Mouse (Mus musculus): ENCODE results near the gene Brip1.

Gene Brip1

DNA sequence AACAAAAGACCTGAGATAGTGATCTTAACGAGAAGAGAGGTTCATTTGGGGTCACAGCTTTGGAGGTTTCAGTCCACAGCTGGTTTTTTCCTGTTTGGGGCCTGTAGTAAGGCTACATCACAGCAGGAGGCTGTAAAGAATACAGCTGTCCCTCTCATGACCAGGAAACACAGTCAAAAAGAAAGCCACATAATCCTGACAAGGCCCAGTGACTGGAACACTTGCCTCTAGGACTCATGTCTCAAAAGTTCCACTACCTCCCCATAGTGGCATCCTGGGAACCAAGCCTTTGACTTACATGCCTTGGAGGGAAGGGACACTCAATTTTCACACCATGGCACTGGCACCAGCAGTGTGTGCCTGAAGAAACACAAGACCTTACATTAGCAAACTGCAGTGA lies 181.0 kb downstream of the Brip1 start:
- no peak for DNase-seq

DNA sequence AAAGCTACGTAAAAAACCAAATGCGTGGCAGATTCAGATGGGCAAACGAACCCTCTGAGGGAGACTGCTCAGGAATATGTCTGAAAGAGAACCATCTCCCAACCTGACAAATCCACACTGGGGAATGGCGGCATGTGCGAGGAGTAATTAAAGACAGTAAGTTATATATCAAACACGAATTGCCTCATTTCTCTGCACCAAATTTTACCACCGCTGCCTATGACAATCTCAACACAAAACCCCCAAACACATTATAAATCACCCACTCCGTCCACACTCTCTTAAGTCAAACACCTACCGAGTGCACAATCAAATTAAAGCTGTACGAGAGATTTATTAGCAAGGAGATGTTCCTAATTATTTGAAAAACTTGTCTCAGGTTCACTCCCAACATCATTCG lies 184.8 kb downstream of the Brip1 start:
- DNase-seq: no peak

DNA sequence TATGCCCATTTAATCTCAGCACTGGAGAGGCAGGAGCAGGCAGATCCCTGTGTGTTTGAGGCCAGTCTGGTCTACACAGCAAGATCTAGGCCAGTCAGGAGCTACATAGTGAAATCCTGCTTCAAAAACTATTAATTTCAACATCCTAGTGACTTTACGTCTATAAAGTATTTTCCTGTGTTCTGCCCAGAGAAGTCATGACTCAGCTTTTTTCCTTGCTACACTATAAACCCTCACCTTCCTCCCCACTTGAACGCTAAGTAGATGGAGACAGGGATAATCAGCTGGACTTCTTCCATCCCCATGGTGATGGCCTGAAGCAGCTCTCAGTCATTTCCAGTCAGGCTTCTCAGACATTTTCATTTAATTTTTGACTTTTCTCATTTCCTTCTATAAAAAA lies 187.9 kb downstream of the Brip1 start:
- no peak for DNase-seq

GRCm38 (mm10) chr11:86010458-86010857 lies 190.5 kb downstream of the Brip1 start:
- no peak for DNase-seq

DNA sequence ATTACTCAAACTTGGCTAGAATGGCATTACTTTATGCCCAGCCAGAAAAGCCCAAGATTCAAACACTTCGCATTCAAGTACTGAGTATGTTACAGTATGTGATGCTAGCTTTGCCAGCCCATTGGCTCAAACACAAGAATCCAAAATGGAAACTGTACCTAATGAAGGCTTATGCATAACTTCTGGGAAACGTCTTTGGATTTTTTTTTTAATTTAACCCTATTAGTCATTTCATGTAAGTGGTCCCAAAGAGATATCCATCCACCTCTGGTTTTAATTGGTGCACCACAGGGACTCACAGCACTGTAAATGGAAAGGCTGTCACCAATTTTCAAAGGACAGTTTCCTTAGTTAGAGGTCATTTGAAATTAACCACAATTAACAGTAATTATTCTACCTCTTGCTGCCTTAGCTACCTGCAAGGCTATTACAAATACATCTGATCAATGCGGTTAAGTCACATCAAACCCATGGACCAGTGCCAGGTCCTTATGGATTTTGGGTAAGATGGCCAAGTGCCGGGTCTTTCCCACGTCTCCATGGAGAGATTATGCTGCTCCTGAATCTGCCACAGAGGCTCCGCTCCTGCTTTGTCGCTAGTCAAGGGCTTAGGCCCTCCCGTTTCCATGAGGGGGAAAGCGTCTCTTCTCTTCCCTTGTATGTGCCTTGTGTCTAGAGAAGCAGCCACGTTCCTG lies 192.6 kb downstream of the Brip1 start:
- DNase-seq: no peak

All from spleen, adult 18-20 months (tissue).